Mouse (Mus musculus) neural tube, embryonic 11.5 days (tissue): Measurements from ENCODE around the gene Naa35. TPM values are rescaled to one million over a fixed set of nuclear protein-coding genes. Genes with fewer than 3 reads are reported as not detected.

ENCODE experiments used
- ATAC-seq: fragments of 200-750 bp; cut with Nextera tagmentation; 2 replicates; pipeline ENCODE4 v1.8.0; 2017; ENCODE audit warnings: moderate number of reproducible peaks, mild to moderate bottlenecking, moderate TSS enrichment, moderate library complexity; ENCODE audit not compliant: insufficient read depth, low FRiP score, low TSS enrichment
- DNase-seq: peaks from one replicate; pipeline ENCODE4 v3.0.0-alpha.2; 2015; ENCODE audit warnings: low spot score
- H3K27ac ChIP-seq: fragments of 300-500 bp; sonication (generic); 2 replicates; pipeline ENCODE4 v1.5.1; 2014; ENCODE audit warnings: low read depth, mild to moderate bottlenecking, low read length
- H3K27me3 ChIP-seq: fragments of 300-500 bp; sonication (generic); 2 replicates; pipeline ENCODE4 v1.6.1; 2014; ENCODE audit warnings: mild to moderate bottlenecking, low read length, mixed read lengths; ENCODE audit not compliant: control insufficient read depth, insufficient read depth
- H3K36me3 ChIP-seq: fragments of 300-500 bp; sonication (generic); 2 replicates; pipeline ENCODE4 v1.6.1; 2014; ENCODE audit warnings: mild to moderate bottlenecking, low read length, moderate library complexity, mixed read lengths; ENCODE audit not compliant: control insufficient read depth, insufficient read depth
- H3K4me1 ChIP-seq: fragments of 300-500 bp; sonication (generic); 2 replicates; pipeline ENCODE4 v1.6.1; 2014; ENCODE audit warnings: low read length, mixed read lengths; ENCODE audit not compliant: control insufficient read depth, insufficient read depth
- H3K4me2 ChIP-seq: fragments of 300-500 bp; sonication (generic); 2 replicates; pipeline ENCODE4 v1.6.1; 2014; ENCODE audit warnings: low read depth, mild to moderate bottlenecking, moderate library complexity
- H3K4me3 ChIP-seq: fragments of 300-500 bp; sonication (generic); 2 replicates; pipeline ENCODE4 v1.5.1; 2014; ENCODE audit warnings: low read depth, low read length
- H3K9ac ChIP-seq: fragments of 300-500 bp; sonication (generic); 2 replicates; pipeline ENCODE4 v1.6.1; 2014; ENCODE audit warnings: mild to moderate bottlenecking, low read length
- H3K9me3 ChIP-seq: fragments of 300-500 bp; sonication (generic); 2 replicates; pipeline ENCODE4 v1.6.1; 2016; ENCODE audit warnings: low read length; ENCODE audit not compliant: control insufficient read depth
- WGBS: fragments of 180-500 bp; shearing (Covaris S2); extraction: QIAGEN DNeasy Blood & Tissue Kit; methylation state at CpG from one replicate; pipeline ENCODE4 v1.1.7; 2014; 5-methylcytosine and 5-hydroxymethylcytosine counted together
- polyA plus RNA-seq: library from polyadenylated mRNA; unstranded; fragments of >200 nt; fragmentation: Nextera tagmentation; extraction: Ambion mirVana; gene quantifications from 2 replicates; pipeline ENCODE4 v1.2.1, GENCODE M21; 2014

Naa35 gene
- polyA plus RNA-seq, 1 experiment from 2014 or later: 118 TPM

- no peaks in the 10 kb centered on the region for H3K9me3 ChIP-seq
- no peak for ATAC-seq
- H3K27me3 ChIP-seq: no peaks in the 10 kb centered on the region
- H3K27ac ChIP-seq: no peak overlapping the region
- no peak overlapping the region for H3K4me3 ChIP-seq
- no peak for DNase-seq
- H3K4me2 ChIP-seq: no peak overlapping the region
- no peak overlapping the region for H3K9ac ChIP-seq
- H3K36me3 ChIP-seq: peaks cover 9% of the 10 kb centered on the region
- WGBS: 88% methylated on average over 4 of the region's 4 CpGs
- H3K4me1 ChIP-seq: no peaks in the 10 kb centered on the region
Measured at GRCm38 (mm10) chr13:59613868-59614267, 28.8 kb downstream of the Naa35 start.

DNA sequence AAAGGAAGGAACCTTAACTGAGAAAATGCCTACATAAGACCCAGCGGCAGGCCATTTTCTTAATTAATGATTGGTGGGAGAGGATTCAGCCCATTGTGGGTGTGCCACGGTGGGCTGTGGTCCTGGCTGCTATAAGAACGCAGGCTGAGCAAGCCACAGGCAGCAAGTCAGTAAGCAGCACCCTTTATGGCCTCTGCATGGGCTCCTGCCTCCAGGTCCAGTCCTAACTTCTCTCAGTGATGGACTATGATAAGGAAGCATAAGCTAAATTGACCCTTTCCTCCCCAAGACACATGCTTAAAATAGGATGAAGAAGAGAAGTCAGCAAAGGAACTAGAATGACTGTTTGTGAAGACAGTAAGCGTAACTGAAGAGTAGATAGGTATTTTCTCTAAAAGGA lies 30.1 kb downstream of the Naa35 start:
- Histone ChIP-seq H3K4me1 (no peaks in the 10 kb centered on the region), H3K4me2 (no peak overlapping the region), H3K27ac (no peak overlapping the region), H3K9ac (no peak overlapping the region), H3K4me3 (no peak overlapping the region), H3K36me3 (peaks cover 7% of the 10 kb centered on the region; the same call in 1 of the 2 replicates), H3K9me3 (no peaks in the 10 kb centered on the region), H3K27me3 (no peaks in the 10 kb centered on the region)
- DNase-seq (no peak), ATAC-seq (no peak)
- 85% methylated on average over 4 of the region's 4 CpGs for WGBS

GRCm38 (mm10) chr13:59615554-59615953 lies 30.5 kb downstream of the Naa35 start:
- H3K4me1 ChIP-seq: no peaks in the 10 kb centered on the region
- H3K27ac ChIP-seq: no peak overlapping the region
- H3K4me3 ChIP-seq: no peak overlapping the region
- H3K27me3 ChIP-seq: no peaks in the 10 kb centered on the region
- H3K9ac ChIP-seq: no peak overlapping the region
- no peaks in the 10 kb centered on the region for H3K9me3 ChIP-seq
- DNase-seq: no peak
- 84% methylated on average over 4 of the region's 4 CpGs for WGBS
- peaks cover 6% of the 10 kb centered on the region; the same call in 1 of the 2 replicates for H3K36me3 ChIP-seq
- ATAC-seq: no peak
- no peak overlapping the region for H3K4me2 ChIP-seq

GRCm38 (mm10) chr13:59618463-59618862 lies 33.4 kb downstream of the Naa35 start:
- Histone ChIP-seq H3K36me3 (peaks cover 12% of the 10 kb centered on the region; the same call in 1 of the 2 replicates), H3K27me3 (no peaks in the 10 kb centered on the region), H3K4me1 (no peaks in the 10 kb centered on the region), H3K27ac (no peak overlapping the region), H3K9ac (no peak overlapping the region), H3K4me3 (no peak overlapping the region), H3K9me3 (no peaks in the 10 kb centered on the region), H3K4me2 (no peak overlapping the region)
- 93% methylated on average over 6 of the region's 6 CpGs for WGBS
- DNase-seq (no peak), ATAC-seq (no peak)

DNA sequence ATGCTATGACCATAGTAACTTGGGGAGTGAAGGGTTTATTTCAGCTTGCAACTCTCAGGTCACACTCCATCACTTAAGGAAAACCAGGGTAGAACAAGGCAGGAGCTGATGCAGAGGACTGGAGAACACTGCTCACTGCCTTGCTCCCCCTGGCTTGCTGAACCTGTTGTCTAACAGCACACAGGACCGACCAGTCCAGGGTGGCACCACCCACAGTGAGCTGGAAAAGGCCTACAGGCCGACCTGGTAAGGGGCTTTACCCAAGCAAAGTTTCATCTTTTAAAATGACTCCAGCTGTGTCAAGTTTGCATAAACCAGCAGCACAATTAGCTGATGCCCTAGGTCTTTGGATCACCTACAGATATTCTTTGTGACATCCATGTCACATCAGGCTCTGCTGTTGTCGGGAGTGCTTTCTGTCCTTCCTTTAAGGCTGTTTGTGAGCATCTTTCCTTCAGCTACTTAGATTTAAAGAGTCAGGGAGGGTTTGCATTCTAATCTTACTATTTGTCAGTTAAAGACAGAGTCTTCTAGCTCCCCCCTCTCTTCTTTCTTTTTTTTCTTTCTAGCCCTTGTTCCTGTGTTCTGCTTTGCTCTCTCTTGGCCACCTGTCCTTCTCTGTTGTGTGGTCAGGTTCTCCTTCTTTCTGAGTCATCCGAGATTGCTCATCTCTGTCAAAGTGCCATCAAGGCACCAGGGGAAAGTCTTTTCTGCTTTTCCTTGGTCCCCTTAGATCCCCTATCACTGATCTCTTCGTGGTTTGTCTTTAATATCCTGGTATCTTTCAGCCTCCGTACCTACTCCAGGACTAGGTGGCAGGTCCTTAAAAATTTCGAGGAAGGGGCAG lies 36.8 kb downstream of the Naa35 start:
- H3K27me3 ChIP-seq: no peaks in the 10 kb centered on the region
- no peaks in the 10 kb centered on the region for H3K4me1 ChIP-seq
- no peak overlapping the region for H3K27ac ChIP-seq
- DNase-seq: no peak
- WGBS: 89% methylated on average over 7 of the region's 7 CpGs
- no peak for ATAC-seq
- no peak overlapping the region for H3K4me2 ChIP-seq
- peaks cover 14% of the 10 kb centered on the region for H3K36me3 ChIP-seq
- H3K4me3 ChIP-seq: no peak overlapping the region
- no peak overlapping the region for H3K9ac ChIP-seq
- H3K9me3 ChIP-seq: no peaks in the 10 kb centered on the region

DNA sequence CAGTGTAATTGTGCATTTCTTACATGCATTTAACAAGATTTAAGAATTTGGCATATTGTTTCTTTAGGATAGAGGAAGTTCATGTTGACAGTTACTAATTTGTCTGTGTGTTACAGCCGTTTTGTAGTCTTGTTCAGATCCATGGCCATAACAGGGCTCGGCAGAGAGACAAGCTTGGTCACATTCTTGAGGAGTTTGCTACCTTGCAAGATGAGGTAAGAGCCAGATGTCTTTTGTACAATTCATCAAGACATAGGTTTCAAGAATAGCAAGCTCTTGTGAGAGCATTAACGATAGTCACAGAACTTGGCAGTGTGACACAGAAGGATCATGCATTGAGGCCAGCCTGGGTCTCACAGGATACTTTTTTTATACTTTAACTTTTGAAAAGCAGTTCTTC lies 39.3 kb downstream of the Naa35 start:
- no peak overlapping the region for H3K4me2 ChIP-seq
- H3K9ac ChIP-seq: no peak overlapping the region
- H3K36me3 ChIP-seq: peaks cover 16% of the 10 kb centered on the region
- H3K27me3 ChIP-seq: no peaks in the 10 kb centered on the region
- WGBS: 88% methylated on average over 3 of the region's 3 CpGs
- DNase-seq (no peak), ATAC-seq (no peak)
- no peaks in the 10 kb centered on the region for H3K9me3 ChIP-seq
- H3K4me1 ChIP-seq: no peaks in the 10 kb centered on the region
- H3K27ac ChIP-seq: no peak overlapping the region
- H3K4me3 ChIP-seq: no peak overlapping the region

GRCm38 (mm10) chr13:59624903-59625302 lies 39.8 kb downstream of the Naa35 start:
- WGBS: 88% methylated on average over 5 of the region's 5 CpGs
- Histone ChIP-seq H3K4me3 (no peak overlapping the region), H3K36me3 (peaks cover 18% of the 10 kb centered on the region), H3K4me2 (no peak overlapping the region), H3K27me3 (no peaks in the 10 kb centered on the region), H3K4me1 (no peaks in the 10 kb centered on the region), H3K9me3 (no peaks in the 10 kb centered on the region), H3K27ac (no peak overlapping the region), H3K9ac (no peak overlapping the region)
- DNase-seq: no peak
- no peak for ATAC-seq

DNA sequence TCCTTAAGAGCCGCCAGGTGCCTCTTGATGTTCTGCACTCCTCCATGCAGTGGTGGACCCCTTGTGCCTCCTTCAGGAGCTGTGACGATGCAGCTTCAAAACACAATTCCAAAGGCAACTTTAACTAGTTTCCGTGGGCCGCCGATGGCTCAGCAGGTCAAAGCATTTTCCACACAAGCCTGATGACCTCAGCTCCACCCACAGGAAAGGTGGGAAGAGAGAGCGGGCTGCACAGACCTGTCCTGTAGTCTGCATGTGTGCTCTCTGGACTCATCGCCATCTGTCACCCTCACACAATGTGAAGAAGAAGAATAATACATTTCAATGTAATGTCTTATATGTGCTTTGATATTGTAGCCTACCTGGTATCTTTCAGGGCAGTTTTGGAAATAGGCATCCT lies 41.7 kb downstream of the Naa35 start:
- ATAC-seq (no peak), DNase-seq (no peak)
- Histone ChIP-seq H3K9me3 (no peaks in the 10 kb centered on the region), H3K4me1 (no peaks in the 10 kb centered on the region), H3K27me3 (no peaks in the 10 kb centered on the region), H3K27ac (no peak overlapping the region), H3K4me3 (no peak overlapping the region), H3K9ac (no peak overlapping the region), H3K4me2 (no peak overlapping the region), H3K36me3 (peaks cover 20% of the 10 kb centered on the region)
- 94% methylated on average over 7 of the region's 7 CpGs for WGBS

- Histone ChIP-seq H3K36me3 (peaks cover 40% of the 10 kb centered on the region), H3K4me1 (no peaks in the 10 kb centered on the region), H3K4me2 (no peak overlapping the region), H3K27ac (no peak overlapping the region), H3K9ac (no peak overlapping the region), H3K4me3 (no peak overlapping the region), H3K9me3 (no peaks in the 10 kb centered on the region), H3K27me3 (no peaks in the 10 kb centered on the region)
- ATAC-seq: no peak
- 78% methylated on average over 5 of the region's 5 CpGs for WGBS
- no peak for DNase-seq
Measured at GRCm38 (mm10) chr13:59634637-59635036, 49.6 kb downstream of the Naa35 start.
